Mouse (Mus musculus) urinary bladder, postnatal 4 days (tissue): ENCODE measurements at regions not wholly inside any gene's neighbourhood (a gene's known extent, or its start where the extent isn't known, plus 50 kb on each side); places are given as distances from the start of the nearest gene placed in this dataset.
A peak's percentile ranks its signal among the peaks of the same experiment; 100 is the strongest.
"Not testable (repeated sequence)": the region's sequence is repeated elsewhere in the genome, so short reads cannot be mapped to it uniquely, and the experiment has no call there.

Experiments used
- DNase-seq, 2 experiments: peaks; one replicate each; pipeline ENCODE4 v3.0.0; 2021 to 2022; ENCODE audit warnings: low spot score in 2 of 2

- no peak for DNase-seq
These were observed 603.5 kb upstream of the Gje1 start for GRCm38 (mm10) chr10:15321480-15321879.

GRCm38 (mm10) chr10:15317017-15317607, 599.1 kb upstream of the Gje1 start:
- DNase-seq, result no peak

- no peak for DNase-seq
These were observed 592.6 kb upstream of the Gje1 start for GRCm38 (mm10) chr10:15310650-15311049.

GRCm38 (mm10) chr10:15305811-15306473, 587.9 kb upstream of the Gje1 start:
- DNase-seq, result no peak

- peak; percentile 62 to 83 for DNase-seq
These were observed 582.4 kb upstream of the Gje1 start for GRCm38 (mm10) chr10:15300199-15301085.

GRCm38 (mm10) chr10:15299331-15300198, 581.6 kb upstream of the Gje1 start:
- no peak for DNase-seq

GRCm38 (mm10) chr10:15297257-15297656, 579.2 kb upstream of the Gje1 start:
- no peak for DNase-seq

- DNase-seq, result no peak
These were observed 576.1 kb upstream of the Gje1 start for GRCm38 (mm10) chr10:15294125-15294524.

- not testable (repeated sequence) for DNase-seq
These were observed 545.3 kb upstream of the Gje1 start for GRCm38 (mm10) chr10:15263337-15263736.

GRCm38 (mm10) chr10:15262282-15262681, 544.3 kb upstream of the Gje1 start:
- DNase-seq, result not testable (repeated sequence)

GRCm38 (mm10) chr10:15249402-15250086, 531.5 kb upstream of the Gje1 start:
- no peak for DNase-seq

GRCm38 (mm10) chr10:15248899-15249298, 530.9 kb upstream of the Gje1 start:
- DNase-seq, result no peak

- DNase-seq, result no peak
These were observed 526.6 kb upstream of the Gje1 start for GRCm38 (mm10) chr10:15244376-15245262.

- no peak for DNase-seq
These were observed 525.4 kb upstream of the Gje1 start for GRCm38 (mm10) chr10:15243460-15243859.

GRCm38 (mm10) chr10:15218883-15219282, 500.9 kb upstream of the Gje1 start:
- no peak for DNase-seq

GRCm38 (mm10) chr10:15179585-15179984, 461.6 kb upstream of the Gje1 start:
- DNase-seq, result no peak

GRCm38 (mm10) chr10:15174421-15174820, 456.4 kb upstream of the Gje1 start:
- DNase-seq, result no peak

GRCm38 (mm10) chr10:15172558-15172957, 454.5 kb upstream of the Gje1 start:
- no peak for DNase-seq

GRCm38 (mm10) chr10:15140703-15141102, 422.7 kb upstream of the Gje1 start:
- DNase-seq, result no peak
